Mouse (Mus musculus): ENCODE measurements around the gene Cdc42ep1.

DNA sequence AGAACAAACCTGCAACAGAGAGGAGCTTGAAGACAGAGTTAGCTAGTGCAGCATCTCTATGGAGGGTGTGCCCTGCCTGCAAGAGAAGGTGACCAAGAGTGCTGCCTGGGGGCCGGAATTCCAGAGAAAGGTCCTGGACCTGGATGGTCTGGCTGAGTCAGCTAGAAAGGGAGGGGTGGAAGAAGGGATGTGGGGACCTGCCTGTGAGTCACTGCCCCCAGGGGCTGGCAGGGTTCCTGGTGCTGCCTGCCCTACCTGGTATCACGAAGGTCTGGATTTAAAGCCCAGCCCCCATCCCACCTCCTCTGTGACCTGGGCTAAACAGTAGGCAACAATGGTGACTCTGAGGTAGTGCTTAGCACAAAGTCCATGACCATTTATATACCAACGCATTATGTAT is 35.3 kb upstream of the Cdc42ep1 start:
- TF ChIP-seq POLR2A (IDR thresholded peaks at IDR 0.05; ENCODE audit: control insufficient read depth in 1 of 2, insufficient read depth in 1 of 2, low read depth in 1 of 2, low read length in 2 of 2, poor library complexity in 1 of 2) (no peak), GABPA (IDR thresholded peaks at IDR 0.05; ENCODE audit: low read depth, low read length) (no peak), ZC3H11A (IDR thresholded peaks at IDR 0.05; ENCODE audit: low read depth, low read length) (no peak), MAFK (IDR thresholded peaks at IDR 0.05; ENCODE audit: borderline replicate concordance, low read depth, low read length) (no peak), EP300 (IDR thresholded peaks at IDR 0.05; ENCODE audit: low read depth in 1 of 2, low read length in 2 of 2) (no peak), TBP (IDR thresholded peaks at IDR 0.05; ENCODE audit: low read depth, low read length) (no peak), SMC3 (IDR thresholded peaks at IDR 0.05; ENCODE audit: low read depth, low read length) (no peak), MAX (IDR thresholded peaks at IDR 0.05; ENCODE audit: low read length) (no peak), CTCF (IDR thresholded peaks at IDR 0.05 in 2 of 3, conservative IDR thresholded peaks at IDR 0.05 in 1 of 3; ENCODE audit: control insufficient read depth in 1 of 3, insufficient read depth in 1 of 3, low read depth in 2 of 3, low read length in 3 of 3, poor library complexity in 1 of 3, severe bottlenecking in 1 of 3) (no peak)

All from MEL (cell line).